Mouse (Mus musculus) heart, postnatal 0 days (tissue): Measurements from ENCODE around the gene St6galnac3. TPM values are rescaled to one million over a fixed set of nuclear protein-coding genes. Genes with fewer than 3 reads are reported as not detected.

ENCODE experiments used
- ATAC-seq: fragments of 200-750 bp; cut with Nextera tagmentation; 2 replicates; pipeline ENCODE4 v1.8.0; 2017; ENCODE audit warnings: low read depth, moderate number of reproducible peaks, moderate library complexity; ENCODE audit not compliant: insufficient read depth
- DNase-seq: peaks from one replicate; pipeline ENCODE4 v3.0.0-alpha.2; 2016; ENCODE audit warnings: low spot score
- H3K27ac ChIP-seq: fragments of 300-500 bp; sonication (generic); 2 replicates; pipeline ENCODE4 v1.5.1; 2014; ENCODE audit warnings: low read depth, mild to moderate bottlenecking
- H3K27me3 ChIP-seq: fragments of 300-500 bp; sonication (generic); 2 replicates; pipeline ENCODE4 v1.6.1; 2014; ENCODE audit warnings: low read length, mixed read lengths; ENCODE audit not compliant: control insufficient read depth, insufficient read depth
- H3K36me3 ChIP-seq: fragments of 300-500 bp; sonication (generic); replicated peaks from 2 replicates; pipeline ENCODE4 v1.6.1; 2014; ENCODE audit warnings: low read length, mixed read lengths; ENCODE audit not compliant: control insufficient read depth, insufficient read depth
- H3K4me1 ChIP-seq: fragments of 300-500 bp; sonication (generic); 2 replicates; pipeline ENCODE4 v1.6.1; 2014; ENCODE audit warnings: antibody characterized with exemption; ENCODE audit not compliant: control insufficient read depth, insufficient read depth
- H3K4me2 ChIP-seq: fragments of 300-500 bp; sonication (generic); 2 replicates; pipeline ENCODE4 v1.6.1; 2014; ENCODE audit warnings: low read depth, mild to moderate bottlenecking, low read length, moderate library complexity
- H3K4me3 ChIP-seq: fragments of 300-500 bp; sonication (generic); 2 replicates; pipeline ENCODE4 v1.5.1; 2014; ENCODE audit warnings: low read depth, low read length
- H3K9ac ChIP-seq: fragments of 300-500 bp; sonication (generic); replicated peaks from 2 replicates; pipeline ENCODE4 v1.6.1; 2014; ENCODE audit warnings: low read depth, low read length, mixed read lengths
- H3K9me3 ChIP-seq: fragments of 300-500 bp; sonication (generic); replicated peaks from 2 replicates; pipeline ENCODE4 v1.6.1; 2016; ENCODE audit warnings: low read length; ENCODE audit not compliant: control insufficient read depth
- CTCF ChIP-seq: IDR thresholded peaks from 2 replicates; pipeline ENCODE4 v1.5.1; 2016; ENCODE audit warnings: antibody characterized with exemption, control low read depth, low read depth
- EP300 ChIP-seq: IDR thresholded peaks from 2 replicates; pipeline ENCODE4 v1.6.1; 2016; ENCODE audit warnings: antibody characterized with exemption, low read depth
- WGBS: fragments of 180-500 bp; shearing (Covaris S2); extraction: QIAGEN DNeasy Blood & Tissue Kit; methylation state at CpG from one replicate; pipeline ENCODE4 v1.1.7; 2014; 5-methylcytosine and 5-hydroxymethylcytosine counted together
- polyA plus RNA-seq: library from polyadenylated mRNA; unstranded; fragments of >200 nt; fragmentation: Nextera tagmentation; extraction: Ambion mirVana; gene quantifications from 2 replicates; pipeline ENCODE4 v1.2.1, GENCODE M21; 2015
- total RNA-seq: library from RNA; depleted of rRNA; stranded (reverse); fragments of >200 nt; gene quantifications from 2 replicates; pipeline ENCODE4 v1.2.3, GENCODE M21; 2014; ENCODE audit warnings: low replicate concordance

Gene St6galnac3
- total and polyA plus RNA-seq, 2 experiments from 2014 or later: 9.7 to 22.5 TPM

GRCm38 (mm10) chr3:153739351-153739750 lies 14.4 kb upstream of the St6galnac3 start:
- H3K4me3 ChIP-seq: no peak overlapping the region
- ATAC-seq (no peak), DNase-seq (no peak)
- 89% methylated on average over 8 of the region's 8 CpGs for WGBS
- TF ChIP-seq EP300 (no peak), CTCF (no peak)
- no peak overlapping the region for H3K9ac ChIP-seq
- no peak overlapping the region for H3K27ac ChIP-seq
- H3K4me2 ChIP-seq: no peak overlapping the region
- H3K27me3 ChIP-seq: 0 out of 2 replicates have a peak, but pooled peaks cover 5% of the 10 kb centered on the region
- no peaks in the 10 kb centered on the region for H3K36me3 ChIP-seq
- no peaks in the 10 kb centered on the region for H3K9me3 ChIP-seq
- H3K4me1 ChIP-seq: no peaks in the 10 kb centered on the region

DNA sequence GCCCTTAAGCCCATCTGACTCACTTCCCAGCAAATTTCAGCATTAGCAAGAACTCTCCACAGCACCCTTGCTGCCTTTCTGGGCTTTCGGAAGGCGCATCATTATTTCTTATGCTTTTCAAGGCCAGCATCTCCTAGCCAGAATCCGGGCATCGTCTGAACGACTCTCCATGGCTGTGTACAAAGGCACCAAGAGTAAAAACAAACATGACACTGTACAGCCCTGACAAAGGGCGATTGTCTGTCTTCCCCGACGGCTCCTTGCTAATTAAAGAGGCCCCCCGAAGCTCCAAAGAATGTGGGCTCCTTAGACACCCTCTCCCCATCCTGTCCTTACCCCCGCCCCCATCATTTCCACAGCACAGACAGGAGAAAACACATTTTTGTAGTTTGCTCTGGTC lies 13.4 kb upstream of the St6galnac3 start:
- no peak overlapping the region for H3K27ac ChIP-seq
- no peaks in the 10 kb centered on the region for H3K36me3 ChIP-seq
- no peak for TF ChIP-seq EP300
- TF ChIP-seq CTCF: no peak
- H3K4me2 ChIP-seq: no peak overlapping the region
- no peak overlapping the region for H3K9ac ChIP-seq
- H3K27me3 ChIP-seq: 0 out of 2 replicates have a peak, but pooled peaks cover 5% of the 10 kb centered on the region
- ATAC-seq: no peak
- no peak for DNase-seq
- H3K4me1 ChIP-seq: no peaks in the 10 kb centered on the region
- H3K4me3 ChIP-seq: no peak overlapping the region
- no peaks in the 10 kb centered on the region for H3K9me3 ChIP-seq
- WGBS: 76% methylated on average over 10 of the region's 10 CpGs

GRCm38 (mm10) chr3:153736756-153737280 lies 11.8 kb upstream of the St6galnac3 start:
- ATAC-seq (no peak), DNase-seq (no peak)
- H3K4me1 ChIP-seq: peaks cover 11% of the 10 kb centered on the region
- TF ChIP-seq CTCF (no peak), EP300 (no peak)
- no peak overlapping the region for H3K9ac ChIP-seq
- H3K4me3 ChIP-seq: no peak overlapping the region
- H3K27me3 ChIP-seq: 0 out of 2 replicates have a peak, but pooled peaks cover 5% of the 10 kb centered on the region
- H3K36me3 ChIP-seq: no peaks in the 10 kb centered on the region
- no peak overlapping the region for H3K4me2 ChIP-seq
- H3K27ac ChIP-seq: no peak overlapping the region
- 55% methylated on average over 16 of the region's 16 CpGs for WGBS
- no peaks in the 10 kb centered on the region for H3K9me3 ChIP-seq

DNA sequence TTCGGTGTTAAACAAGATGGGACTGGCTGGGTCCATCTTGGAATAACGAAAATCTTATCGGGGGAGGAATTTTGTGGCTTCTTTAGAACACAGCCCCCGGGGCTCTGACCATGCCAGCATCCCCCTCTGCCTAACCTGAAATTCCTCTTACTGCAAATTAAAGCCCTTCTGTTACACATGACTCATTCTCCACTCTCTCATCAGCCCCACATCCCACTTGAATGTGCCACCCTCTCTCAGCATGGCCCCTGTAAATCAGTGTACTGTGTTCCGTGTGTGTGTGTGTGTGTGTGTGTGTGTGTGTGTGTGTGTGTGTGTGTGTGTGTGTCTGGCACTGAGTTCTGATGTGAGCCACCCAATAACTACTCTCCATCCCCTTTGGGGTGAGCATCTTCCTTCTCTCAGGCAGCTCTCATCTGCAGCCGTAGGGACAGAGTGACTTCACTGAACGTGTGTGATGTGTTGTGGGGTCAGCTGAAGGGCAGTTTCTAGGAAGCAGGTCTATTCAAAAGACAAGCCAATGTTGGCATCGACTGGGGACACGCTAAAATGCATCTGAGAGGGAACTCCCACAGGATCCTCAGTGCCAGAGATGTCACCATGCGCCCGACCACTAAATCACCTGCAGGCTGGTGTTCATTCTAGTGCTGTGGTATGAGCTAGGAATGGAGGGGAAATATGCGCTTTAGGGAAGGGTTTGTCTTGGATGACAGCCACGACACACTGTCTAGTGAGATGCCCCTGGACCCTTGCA lies 11.0 kb upstream of the St6galnac3 start:
- TF ChIP-seq EP300 (no peak), CTCF (no peak)
- no peak overlapping the region for H3K27ac ChIP-seq
- 58% methylated on average over 13 of the region's 13 CpGs for WGBS
- H3K27me3 ChIP-seq: 0 out of 2 replicates have a peak, but pooled peaks cover 5% of the 10 kb centered on the region
- no peak for ATAC-seq
- no peaks in the 10 kb centered on the region for H3K9me3 ChIP-seq
- H3K4me3 ChIP-seq: no peak overlapping the region
- DNase-seq: no peak
- H3K9ac ChIP-seq: no peak overlapping the region
- H3K4me2 ChIP-seq: no peak overlapping the region
- H3K4me1 ChIP-seq: peaks cover 13% of the 10 kb centered on the region
- no peaks in the 10 kb centered on the region for H3K36me3 ChIP-seq

DNA sequence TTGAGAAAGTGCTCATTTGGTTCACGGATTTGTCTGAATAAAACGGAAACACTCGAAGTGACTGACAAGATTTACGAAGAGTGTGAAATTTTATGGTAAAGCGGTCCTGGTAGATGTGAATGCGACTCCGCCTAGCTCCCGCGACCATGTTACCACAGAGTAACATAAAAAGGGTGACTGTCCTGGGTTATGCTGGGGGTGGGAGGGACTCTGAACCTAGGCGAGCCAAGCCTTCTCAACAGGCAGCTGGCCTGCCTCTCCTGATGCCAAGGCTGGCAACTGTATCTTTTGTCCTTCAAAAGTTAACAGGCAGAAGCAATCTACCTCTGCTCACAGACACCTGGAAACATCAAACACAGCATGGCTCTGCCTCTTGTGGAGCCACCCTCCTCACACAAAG lies 9.8 kb upstream of the St6galnac3 start:
- 86% methylated on average over 10 of the region's 10 CpGs for WGBS
- no peak overlapping the region for H3K4me2 ChIP-seq
- H3K4me3 ChIP-seq: no peak overlapping the region
- ATAC-seq (no peak), DNase-seq (no peak)
- no peaks in the 10 kb centered on the region for H3K36me3 ChIP-seq
- H3K27ac ChIP-seq: no peak overlapping the region
- peaks cover 13% of the 10 kb centered on the region for H3K4me1 ChIP-seq
- TF ChIP-seq EP300: no peak
- no peak for TF ChIP-seq CTCF
- H3K9ac ChIP-seq: no peak overlapping the region
- H3K27me3 ChIP-seq: 0 out of 2 replicates have a peak, but pooled peaks cover 5% of the 10 kb centered on the region
- H3K9me3 ChIP-seq: no peaks in the 10 kb centered on the region
